Mouse (Mus musculus): ENCODE measurements around the gene Gm14214. TPM values are rescaled to one million over a fixed set of nuclear protein-coding genes. Genes with fewer than 3 reads are reported as not detected.

The Gm14214 gene
- polyA plus RNA-seq, 1 experiment from 2014 or later: not detected

DNA sequence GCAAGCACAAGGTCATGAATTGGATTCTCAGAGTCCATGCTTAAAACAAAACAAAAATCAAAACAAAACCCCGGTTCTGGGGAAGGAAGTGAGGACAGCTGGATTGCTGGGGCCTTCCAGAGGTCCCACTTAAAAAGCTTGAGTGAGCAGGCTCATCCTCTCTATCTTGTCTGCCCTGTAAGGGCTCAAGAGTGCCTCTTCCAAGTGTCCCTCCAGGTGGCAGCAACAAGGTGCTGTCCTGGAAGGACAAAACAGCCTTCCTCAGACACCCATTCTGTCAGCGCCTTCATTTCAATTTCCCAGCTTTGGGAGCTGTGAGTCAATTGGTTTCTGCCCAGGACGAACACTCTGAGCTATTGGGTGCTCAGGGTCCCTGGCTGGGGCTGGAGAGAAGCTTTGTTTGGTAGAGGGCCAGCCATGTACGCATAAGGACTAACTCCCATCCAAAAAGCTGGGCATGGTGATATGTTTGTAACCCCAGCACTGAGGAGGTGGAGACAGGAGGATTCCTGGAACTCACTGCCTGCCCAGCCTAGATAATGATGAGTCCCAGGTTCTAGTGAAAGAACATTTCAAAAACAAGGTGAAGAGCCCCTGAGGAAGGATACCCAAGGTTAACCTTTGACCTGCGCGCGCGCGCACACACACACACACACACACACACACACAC, 4.9 kb downstream of the Gm14214 start:
- no peak for DNase-seq (ENCODE audit: low spot score)

GRCm38 (mm10) chr2:154763226-154763625, 6.6 kb downstream of the Gm14214 start:
- WGBS: 90% methylated on average over 3 of the region's 3 CpGs
- Histone ChIP-seq H3K36me3 (no peaks in the 10 kb centered on the region), H3K4me3 (no peak overlapping the region), H3K27me3 (ENCODE audit: low read depth, poor library complexity, severe bottlenecking) (no peaks in the 10 kb centered on the region), H3K27ac (no peak overlapping the region), H3K4me1 (peaks cover 6% of the 10 kb centered on the region), H3K9me3 (replicated peaks) (no peaks in the 10 kb centered on the region)
- DNase-seq (ENCODE audit: low spot score): no peak

More for the DNA sequence above, 4.9 kb downstream of the Gm14214 start:
- no peak overlapping the region for H3K4me3 ChIP-seq
- no peaks in the 10 kb centered on the region for H3K9me3 ChIP-seq (replicated peaks)
- whole genome bisulfite sequencing: 79% methylated on average over 9 of the region's 9 CpGs
- no peak overlapping the region for H3K27ac ChIP-seq
- no peaks in the 10 kb centered on the region for H3K27me3 ChIP-seq (ENCODE audit: low read depth, poor library complexity, severe bottlenecking)
- H3K36me3 ChIP-seq: no peaks in the 10 kb centered on the region
- peaks cover 6% of the 10 kb centered on the region for H3K4me1 ChIP-seq

- no peaks in the 10 kb centered on the region for H3K9me3 ChIP-seq (replicated peaks)
- H3K4me3 ChIP-seq: no peak overlapping the region
- WGBS: 88% methylated on average over 1 of the region's 1 CpGs
- no peak for DNase-seq (ENCODE audit: low spot score)
- no peaks in the 10 kb centered on the region for H3K27me3 ChIP-seq (ENCODE audit: low read depth, poor library complexity, severe bottlenecking)
- no peak overlapping the region for H3K27ac ChIP-seq
- peaks cover 6% of the 10 kb centered on the region for H3K4me1 ChIP-seq
- H3K36me3 ChIP-seq: no peaks in the 10 kb centered on the region
These were observed 11.4 kb downstream of the Gm14214 start for GRCm38 (mm10) chr2:154758454-154758853.

GRCm38 (mm10) chr2:154757691-154758090, 12.1 kb downstream of the Gm14214 start:
- Histone ChIP-seq H3K4me1 (no peaks in the 10 kb centered on the region), H3K9me3 (replicated peaks) (no peaks in the 10 kb centered on the region), H3K27ac (no peak overlapping the region), H3K36me3 (no peaks in the 10 kb centered on the region), H3K27me3 (ENCODE audit: low read depth, poor library complexity, severe bottlenecking) (no peaks in the 10 kb centered on the region), H3K4me3 (no peak overlapping the region)
- WGBS: 90% methylated on average over 5 of the region's 5 CpGs
- no peak for DNase-seq (ENCODE audit: low spot score)

DNA sequence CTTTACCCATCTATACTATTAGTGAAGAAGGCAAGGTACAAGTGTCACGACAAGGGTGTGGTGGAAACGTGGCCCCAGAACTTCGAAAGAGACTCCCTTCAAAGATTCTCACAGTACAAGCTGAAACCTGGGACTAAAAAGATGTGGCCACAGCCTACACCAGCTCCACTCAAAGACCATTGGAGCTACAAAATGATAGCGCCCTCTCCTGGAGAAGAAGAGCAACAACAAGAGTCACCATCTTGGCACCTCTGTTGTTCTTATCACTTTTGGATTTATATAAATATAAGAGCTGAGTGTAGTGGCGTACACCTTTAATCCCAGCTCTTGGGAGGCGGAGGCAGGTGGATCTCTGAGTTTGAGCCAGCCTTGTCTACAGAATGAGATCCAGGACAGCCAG, 14.0 kb downstream of the Gm14214 start:
- no peak overlapping the region for H3K27ac ChIP-seq
- WGBS: 60% methylated on average over 6 of the region's 6 CpGs
- no peaks in the 10 kb centered on the region for H3K9me3 ChIP-seq (replicated peaks)
- no peak overlapping the region for H3K4me3 ChIP-seq
- no peaks in the 10 kb centered on the region for H3K36me3 ChIP-seq
- no peaks in the 10 kb centered on the region for H3K27me3 ChIP-seq (ENCODE audit: low read depth, poor library complexity, severe bottlenecking)
- H3K4me1 ChIP-seq: no peaks in the 10 kb centered on the region
- DNase-seq (ENCODE audit: low spot score): no peak

GRCm38 (mm10) chr2:154754068-154754560, 15.7 kb downstream of the Gm14214 start:
- no peak overlapping the region for H3K27ac ChIP-seq
- H3K9me3 ChIP-seq (replicated peaks): no peaks in the 10 kb centered on the region
- no peaks in the 10 kb centered on the region for H3K27me3 ChIP-seq (ENCODE audit: low read depth, poor library complexity, severe bottlenecking)
- no peak for DNase-seq (ENCODE audit: low spot score)
- WGBS: 89% methylated on average over 2 of the region's 2 CpGs
- peaks cover 9% of the 10 kb centered on the region for H3K4me1 ChIP-seq
- H3K36me3 ChIP-seq: no peaks in the 10 kb centered on the region
- no peak overlapping the region for H3K4me3 ChIP-seq

DNA sequence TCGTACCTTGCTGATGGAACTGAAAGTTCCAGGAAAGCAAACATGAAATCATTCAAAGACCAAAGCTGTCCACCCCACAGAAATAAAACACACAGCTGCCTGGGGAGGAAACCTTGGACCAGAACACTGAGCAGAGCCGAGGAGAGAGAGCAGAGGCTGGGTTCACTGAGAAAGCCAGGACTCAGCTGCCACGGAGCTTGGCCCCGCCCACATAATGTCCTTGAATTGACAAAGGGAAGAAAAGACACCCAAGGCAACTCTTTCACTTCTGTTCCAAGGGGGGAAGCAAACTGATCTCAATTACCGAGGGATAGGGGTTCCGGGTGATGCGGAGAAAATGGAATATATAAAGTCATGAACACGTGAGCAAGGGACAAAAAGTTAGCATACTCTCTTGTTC, 17.9 kb downstream of the Gm14214 start:
- DNase-seq (ENCODE audit: low spot score): no peak
- Histone ChIP-seq H3K36me3 (no peaks in the 10 kb centered on the region), H3K4me1 (peaks cover 12% of the 10 kb centered on the region), H3K27me3 (ENCODE audit: low read depth, poor library complexity, severe bottlenecking) (no peaks in the 10 kb centered on the region), H3K27ac (no peak overlapping the region), H3K4me3 (no peak overlapping the region), H3K9me3 (replicated peaks) (no peaks in the 10 kb centered on the region)
- WGBS: 66% methylated on average over 8 of the region's 8 CpGs

GRCm38 (mm10) chr2:154749046-154750036, 20.5 kb downstream of the Gm14214 start:
- Histone ChIP-seq H3K4me1 (peaks cover 12% of the 10 kb centered on the region), H3K9me3 (replicated peaks) (no peaks in the 10 kb centered on the region), H3K27ac (no peak overlapping the region), H3K4me3 (no peak overlapping the region), H3K27me3 (ENCODE audit: low read depth, poor library complexity, severe bottlenecking) (no peaks in the 10 kb centered on the region), H3K36me3 (no peaks in the 10 kb centered on the region)
- DNase-seq (ENCODE audit: low spot score): no peak
- 65% methylated on average over 23 of the region's 23 CpGs for WGBS

DNA sequence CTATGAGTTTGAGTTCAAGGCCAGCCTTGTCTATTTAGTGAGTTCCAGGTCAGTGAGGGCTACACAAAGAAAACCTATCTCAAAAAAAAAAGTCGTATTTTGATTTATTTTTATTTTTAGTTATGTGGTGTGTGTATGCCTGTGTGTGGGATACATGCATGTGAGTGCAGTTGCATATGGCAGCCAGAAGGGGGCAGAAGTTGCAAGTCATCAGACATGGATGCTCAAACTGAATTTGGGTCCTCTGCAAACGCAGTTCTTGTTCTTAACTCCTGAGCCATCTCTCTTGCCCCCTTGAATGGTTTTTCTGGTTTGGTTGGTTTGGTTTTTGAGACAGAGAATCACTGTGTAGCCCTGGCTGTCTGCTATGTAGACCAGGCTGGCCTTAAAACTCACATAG, 21.4 kb downstream of the Gm14214 start:
- WGBS: 83% methylated on average over 2 of the region's 2 CpGs
- peaks cover 20% of the 10 kb centered on the region for H3K4me1 ChIP-seq
- H3K27me3 ChIP-seq (ENCODE audit: low read depth, poor library complexity, severe bottlenecking): no peaks in the 10 kb centered on the region
- H3K4me3 ChIP-seq: no peak overlapping the region
- DNase-seq (ENCODE audit: low spot score): no peak
- no peaks in the 10 kb centered on the region for H3K9me3 ChIP-seq (replicated peaks)
- H3K36me3 ChIP-seq: no peaks in the 10 kb centered on the region
- no peak overlapping the region for H3K27ac ChIP-seq

DNA sequence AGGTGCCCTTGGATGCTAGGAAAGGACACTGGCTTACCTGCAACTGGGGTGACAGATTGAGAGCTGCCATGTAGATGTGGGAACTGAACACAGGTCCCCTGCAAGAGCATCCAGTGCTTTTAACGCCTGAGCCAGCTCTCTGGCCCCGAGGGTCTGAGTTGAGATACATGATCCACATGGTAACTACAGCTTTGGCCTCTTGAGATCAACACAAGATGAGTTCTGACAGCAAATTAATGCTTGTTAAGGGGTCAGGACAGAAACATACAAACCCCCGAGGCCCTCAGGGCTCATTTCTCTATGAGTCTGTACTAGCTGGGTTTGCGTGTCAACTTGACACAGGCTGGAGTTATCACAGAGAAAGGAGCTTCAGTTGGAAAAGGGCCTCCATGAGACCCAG, 25.9 kb downstream of the Gm14214 start:
- 65% methylated on average over 4 of the region's 4 CpGs for WGBS
- Histone ChIP-seq H3K4me1 (peaks cover 15% of the 10 kb centered on the region), H3K9me3 (replicated peaks) (no peaks in the 10 kb centered on the region), H3K27me3 (ENCODE audit: low read depth, poor library complexity, severe bottlenecking) (no peaks in the 10 kb centered on the region), H3K27ac (no peak overlapping the region), H3K36me3 (no peaks in the 10 kb centered on the region), H3K4me3 (no peak overlapping the region)
- DNase-seq (ENCODE audit: low spot score): no peak

GRCm38 (mm10) chr2:154742911-154743819, 26.7 kb downstream of the Gm14214 start:
- H3K4me1 ChIP-seq: peaks cover 22% of the 10 kb centered on the region
- no peaks in the 10 kb centered on the region for H3K9me3 ChIP-seq (replicated peaks)
- H3K27me3 ChIP-seq (ENCODE audit: low read depth, poor library complexity, severe bottlenecking): no peaks in the 10 kb centered on the region
- no peak overlapping the region for H3K27ac ChIP-seq
- no peaks in the 10 kb centered on the region for H3K36me3 ChIP-seq
- DNase-seq (ENCODE audit: low spot score): no peak
- no peak overlapping the region for H3K4me3 ChIP-seq
- WGBS: 43% methylated on average over 10 of the region's 10 CpGs

GRCm38 (mm10) chr2:154738621-154739020, 31.2 kb downstream of the Gm14214 start:
- Histone ChIP-seq H3K4me3 (no peak overlapping the region), H3K36me3 (no peaks in the 10 kb centered on the region)
- WGBS: 84% methylated on average over 5 of the region's 5 CpGs

More at GRCm38 (mm10) chr2:154738621-154739020, 31.2 kb downstream of the Gm14214 start:
- Histone ChIP-seq H3K27ac (no peak overlapping the region), H3K27me3 (ENCODE audit: low read depth, poor library complexity, severe bottlenecking) (no peaks in the 10 kb centered on the region), H3K9me3 (replicated peaks) (no peaks in the 10 kb centered on the region), H3K4me1 (peaks cover 41% of the 10 kb centered on the region)
- no peak for DNase-seq (ENCODE audit: low spot score)

Data from limb, embryonic 10.5 days (tissue).